Mouse (Mus musculus) liver, embryonic 13.5 days (tissue): Measurements from ENCODE around the gene 1700012B07Rik. TPM values are rescaled to one million over a fixed set of nuclear protein-coding genes. Genes with fewer than 3 reads are reported as not detected.

Experiments used
- ATAC-seq: fragments of 200-750 bp; cut with Nextera tagmentation; 2 replicates; pipeline ENCODE4 v1.8.0; 2017; ENCODE audit warnings: low read depth, mild to moderate bottlenecking, moderate number of reproducible peaks, moderate library complexity
- DNase-seq: peaks from one replicate; pipeline ENCODE4 v3.0.0; 2022
- H3K27ac ChIP-seq: fragments of 300-500 bp; sonication (generic); 2 replicates; pipeline ENCODE4 v1.5.1; 2015; ENCODE audit warnings: moderate library complexity, mild to moderate bottlenecking, inconsistent platforms
- H3K27me3 ChIP-seq: fragments of 300-500 bp; sonication (generic); 2 replicates; pipeline ENCODE4 v1.6.1; 2015; ENCODE audit warnings: mild to moderate bottlenecking, inconsistent platforms
- H3K36me3 ChIP-seq: fragments of 300-500 bp; sonication (generic); 2 replicates; pipeline ENCODE4 v1.6.1; 2015; ENCODE audit warnings: mild to moderate bottlenecking, inconsistent platforms
- H3K4me1 ChIP-seq: fragments of 300-500 bp; sonication (generic); replicated peaks from 2 replicates; pipeline ENCODE4 v1.6.1; 2015; ENCODE audit warnings: inconsistent platforms
- H3K4me2 ChIP-seq: fragments of 300-500 bp; sonication (generic); 2 replicates; pipeline ENCODE4 v1.6.1; 2015; ENCODE audit warnings: inconsistent platforms, mild to moderate bottlenecking, moderate library complexity
- H3K4me3 ChIP-seq: fragments of 300-500 bp; sonication (generic); replicated peaks from 2 replicates; pipeline ENCODE4 v1.5.1; 2015; ENCODE audit warnings: mild to moderate bottlenecking, inconsistent platforms
- H3K9ac ChIP-seq: fragments of 300-500 bp; sonication (generic); 2 replicates; pipeline ENCODE4 v1.6.1; 2015; ENCODE audit warnings: mild to moderate bottlenecking, inconsistent platforms
- H3K9me3 ChIP-seq: fragments of 300-500 bp; sonication (generic); replicated peaks from 2 replicates; pipeline ENCODE4 v1.6.1; 2016; ENCODE audit warnings: inconsistent platforms
- WGBS: fragments of 180-500 bp; shearing (Covaris S2); methylation state at CpG from one replicate; pipeline ENCODE4 v1.1.7; 2015; ENCODE audit not compliant: insufficient replicate concordance; 5-methylcytosine and 5-hydroxymethylcytosine counted together
- polyA plus RNA-seq: library from polyadenylated mRNA; unstranded; fragments of >200 nt; fragmentation: Nextera tagmentation; extraction: Ambion mirVana; gene quantifications from 2 replicates; pipeline ENCODE4 v1.2.1, GENCODE M21; 2015

Gene 1700012B07Rik
- polyA plus RNA-seq, 1 experiment from 2014 or later = not detected

DNA sequence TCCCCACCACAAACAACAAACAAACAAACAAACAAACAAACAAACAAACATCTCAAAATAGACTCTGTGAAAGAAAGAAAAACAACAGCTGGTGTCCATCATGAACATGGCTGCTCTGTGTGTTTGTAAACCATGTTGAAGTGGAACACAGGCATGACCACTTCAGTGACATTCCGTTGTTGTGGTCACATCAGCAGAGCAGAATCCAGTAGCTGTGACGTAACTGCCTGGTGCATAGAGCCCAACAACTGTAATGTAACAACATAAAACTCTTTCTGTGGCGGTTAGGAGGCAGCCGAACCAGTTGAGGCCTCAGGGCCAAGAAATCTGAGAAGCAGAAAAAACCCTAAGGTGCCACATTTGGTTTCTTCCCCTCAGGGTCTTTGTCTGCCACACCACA lies 17.8 kb upstream of the 1700012B07Rik start:
- ATAC-seq = no peak
- WGBS = 49% methylated on average over 4 of the region's 4 CpGs
- no peak overlapping the region for H3K27ac ChIP-seq
- H3K4me2 ChIP-seq = no peak overlapping the region
- H3K4me3 ChIP-seq = no peak overlapping the region
- no peaks in the 10 kb centered on the region for H3K4me1 ChIP-seq
- H3K36me3 ChIP-seq = no peaks in the 10 kb centered on the region
- H3K27me3 ChIP-seq = no peaks in the 10 kb centered on the region
- H3K9ac ChIP-seq = no peak overlapping the region
- H3K9me3 ChIP-seq = no peaks in the 10 kb centered on the region
- DNase-seq = no peak

DNA sequence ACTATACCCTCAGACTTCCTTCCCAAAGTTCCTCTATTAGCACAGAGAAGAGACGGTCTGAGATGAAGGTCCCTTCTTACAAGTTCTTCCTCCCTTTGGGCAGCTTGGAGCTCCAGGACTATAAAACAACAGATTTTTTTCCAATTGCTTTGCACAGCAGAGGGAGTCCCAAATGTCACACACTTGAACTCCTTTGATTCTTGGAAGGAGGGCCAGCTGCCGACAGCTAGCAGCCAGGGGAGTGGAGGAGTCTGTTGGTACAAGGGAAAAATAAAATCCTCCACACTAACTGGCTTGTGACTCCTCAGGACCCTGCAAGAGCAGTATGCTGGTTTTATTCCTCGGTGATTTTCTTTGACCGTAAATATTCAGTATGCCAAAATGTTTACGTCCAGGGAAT lies 16.6 kb upstream of the 1700012B07Rik start:
- no peak overlapping the region for H3K27ac ChIP-seq
- no peak overlapping the region for H3K4me3 ChIP-seq
- WGBS = 56% methylated on average over 5 of the region's 5 CpGs
- DNase-seq (no peak), ATAC-seq (no peak)
- H3K9ac ChIP-seq = no peak overlapping the region
- H3K27me3 ChIP-seq = no peaks in the 10 kb centered on the region
- no peak overlapping the region for H3K4me2 ChIP-seq
- H3K36me3 ChIP-seq = no peaks in the 10 kb centered on the region
- H3K4me1 ChIP-seq = no peaks in the 10 kb centered on the region
- no peaks in the 10 kb centered on the region for H3K9me3 ChIP-seq

- no peaks in the 10 kb centered on the region for H3K4me1 ChIP-seq
- ATAC-seq = no peak
- 69% methylated on average over 5 of the region's 5 CpGs for WGBS
Observed at GRCm38 (mm10) chr11:109830368-109830767, 2.5 kb upstream of the 1700012B07Rik start.

DNA sequence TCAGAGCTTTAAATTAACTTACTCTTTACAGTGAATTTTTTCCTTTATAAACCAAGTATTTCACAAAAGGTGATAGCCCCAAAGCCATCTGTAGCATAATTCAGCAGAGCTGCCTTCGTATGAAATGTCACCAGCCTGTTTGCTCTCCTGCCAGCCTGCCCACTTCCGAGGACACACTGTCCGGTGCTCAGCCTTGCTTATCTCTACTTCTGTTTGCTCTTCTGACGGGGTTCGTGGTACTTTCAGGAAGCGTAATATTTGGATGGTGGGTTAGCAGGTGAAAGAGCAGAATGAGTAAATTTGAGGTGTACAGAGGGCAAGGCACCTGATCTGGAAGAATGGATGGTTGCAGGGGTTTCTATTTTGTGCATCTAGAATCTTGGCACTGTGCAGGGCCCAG lies 5.6 kb downstream of the 1700012B07Rik start:
- ATAC-seq (peak; percentile 65), DNase-seq (no peak)
- Histone ChIP-seq H3K4me1 (peaks cover 3% of the 10 kb centered on the region; the same call in 1 of the 2 replicates), H3K4me3 (no peak overlapping the region), H3K27me3 (no peaks in the 10 kb centered on the region), H3K27ac (0 out of 2 replicates have a peak overlapping the region, but pooled peaks have one; percentile 23), H3K9ac (no peak overlapping the region), H3K4me2 (no peak overlapping the region), H3K36me3 (no peaks in the 10 kb centered on the region), H3K9me3 (no peaks in the 10 kb centered on the region)
- 22% methylated on average over 6 of the region's 6 CpGs for WGBS

More at GRCm38 (mm10) chr11:109830368-109830767, 2.5 kb upstream of the 1700012B07Rik start:
- H3K4me3 ChIP-seq = no peak overlapping the region
- no peak for DNase-seq
- no peaks in the 10 kb centered on the region for H3K27me3 ChIP-seq
- no peak overlapping the region for H3K9ac ChIP-seq
- H3K27ac ChIP-seq = no peak overlapping the region
- no peaks in the 10 kb centered on the region for H3K9me3 ChIP-seq
- H3K36me3 ChIP-seq = no peaks in the 10 kb centered on the region
- no peak overlapping the region for H3K4me2 ChIP-seq

DNA sequence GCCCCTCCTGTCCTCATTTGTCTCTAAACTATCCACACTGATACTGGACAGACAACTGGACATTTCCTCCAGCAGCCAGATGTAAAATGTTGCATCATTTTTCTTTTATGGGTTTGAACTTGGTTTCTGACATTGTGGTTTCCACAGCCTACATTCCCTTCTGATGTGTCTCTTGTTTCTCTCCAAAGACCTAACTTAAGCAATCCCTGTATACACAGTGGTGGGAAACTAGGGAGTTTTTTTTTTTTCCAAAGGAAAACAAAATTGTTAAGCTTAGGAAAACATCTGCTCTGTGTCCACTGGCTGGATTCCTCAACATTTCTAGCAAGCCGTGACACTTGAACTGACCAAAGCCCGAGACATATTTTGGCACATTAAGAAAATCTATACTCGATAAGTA lies 10.4 kb downstream of the 1700012B07Rik start:
- Histone ChIP-seq H3K36me3 (no peaks in the 10 kb centered on the region), H3K9me3 (no peaks in the 10 kb centered on the region), H3K4me2 (no peak overlapping the region), H3K27me3 (no peaks in the 10 kb centered on the region), H3K27ac (no peak overlapping the region), H3K9ac (no peak overlapping the region), H3K4me3 (no peak overlapping the region), H3K4me1 (peaks cover 3% of the 10 kb centered on the region; the same call in 1 of the 2 replicates)
- ATAC-seq (no peak), DNase-seq (no peak)
- 61% methylated on average over 3 of the region's 3 CpGs for WGBS

GRCm38 (mm10) chr11:109816911-109817310 lies 10.9 kb downstream of the 1700012B07Rik start:
- Histone ChIP-seq H3K36me3 (no peaks in the 10 kb centered on the region), H3K9me3 (no peaks in the 10 kb centered on the region), H3K9ac (no peak overlapping the region), H3K4me2 (no peak overlapping the region), H3K4me1 (peaks cover 3% of the 10 kb centered on the region; the same call in 1 of the 2 replicates), H3K4me3 (no peak overlapping the region), H3K27ac (no peak overlapping the region), H3K27me3 (no peaks in the 10 kb centered on the region)
- no peak for ATAC-seq
- 36% methylated on average over 1 of the region's 1 CpGs for WGBS
- no peak for DNase-seq

GRCm38 (mm10) chr11:109811721-109812120 lies 16.1 kb downstream of the 1700012B07Rik start:
- H3K27ac ChIP-seq = no peak overlapping the region
- H3K9me3 ChIP-seq = no peaks in the 10 kb centered on the region
- H3K4me1 ChIP-seq = no peaks in the 10 kb centered on the region
- H3K9ac ChIP-seq = no peak overlapping the region
- H3K36me3 ChIP-seq = no peaks in the 10 kb centered on the region
- ATAC-seq = no peak
- H3K4me3 ChIP-seq = no peak overlapping the region
- H3K4me2 ChIP-seq = no peak overlapping the region
- H3K27me3 ChIP-seq = no peaks in the 10 kb centered on the region
- WGBS = 58% methylated on average over 2 of the region's 2 CpGs
- DNase-seq = no peak

GRCm38 (mm10) chr11:109809175-109809855 lies 18.5 kb downstream of the 1700012B07Rik start:
- Histone ChIP-seq H3K4me1 (no peaks in the 10 kb centered on the region), H3K36me3 (no peaks in the 10 kb centered on the region), H3K27me3 (no peaks in the 10 kb centered on the region), H3K4me3 (no peak overlapping the region), H3K9me3 (no peaks in the 10 kb centered on the region), H3K27ac (no peak overlapping the region), H3K4me2 (no peak overlapping the region), H3K9ac (no peak overlapping the region)
- DNase-seq (no peak), ATAC-seq (no peak)
- 65% methylated on average over 4 of the region's 4 CpGs for WGBS

- DNase-seq (no peak), ATAC-seq (no peak)
- Histone ChIP-seq H3K27me3 (no peaks in the 10 kb centered on the region), H3K36me3 (no peaks in the 10 kb centered on the region), H3K9ac (no peak overlapping the region), H3K4me2 (no peak overlapping the region), H3K27ac (no peak overlapping the region), H3K4me1 (no peaks in the 10 kb centered on the region), H3K9me3 (no peaks in the 10 kb centered on the region), H3K4me3 (no peak overlapping the region)
- 44% methylated on average over 1 of the region's 1 CpGs for WGBS
Observed at GRCm38 (mm10) chr11:109801515-109801914, 26.3 kb downstream of the 1700012B07Rik start.

- Histone ChIP-seq H3K4me2 (no peak overlapping the region), H3K9me3 (no peaks in the 10 kb centered on the region; the same call in 1 of the 2 replicates), H3K4me3 (no peak overlapping the region), H3K27me3 (no peaks in the 10 kb centered on the region), H3K27ac (no peak overlapping the region), H3K4me1 (no peaks in the 10 kb centered on the region), H3K36me3 (no peaks in the 10 kb centered on the region), H3K9ac (no peak overlapping the region)
- ATAC-seq = no peak
- WGBS = 66% methylated on average over 6 of the region's 6 CpGs
- DNase-seq = no peak
Observed at GRCm38 (mm10) chr11:109797531-109797930, 30.3 kb downstream of the 1700012B07Rik start.

GRCm38 (mm10) chr11:109795536-109795935 lies 32.3 kb downstream of the 1700012B07Rik start:
- 30% methylated on average over 2 of the region's 2 CpGs for WGBS
- H3K4me3 ChIP-seq = no peak overlapping the region
- DNase-seq = no peak
- H3K27ac ChIP-seq = no peak overlapping the region
- no peaks in the 10 kb centered on the region for H3K27me3 ChIP-seq
- no peak overlapping the region for H3K9ac ChIP-seq
- H3K4me2 ChIP-seq = no peak overlapping the region
- no peaks in the 10 kb centered on the region; the same call in 1 of the 2 replicates for H3K9me3 ChIP-seq
- no peaks in the 10 kb centered on the region for H3K36me3 ChIP-seq
- no peaks in the 10 kb centered on the region for H3K4me1 ChIP-seq
- ATAC-seq = no peak

- Histone ChIP-seq H3K4me3 (no peak overlapping the region), H3K9ac (no peak overlapping the region), H3K36me3 (no peaks in the 10 kb centered on the region), H3K27ac (no peak overlapping the region), H3K27me3 (no peaks in the 10 kb centered on the region), H3K4me2 (no peak overlapping the region), H3K4me1 (no peaks in the 10 kb centered on the region), H3K9me3 (no peaks in the 10 kb centered on the region; the same call in 1 of the 2 replicates)
- WGBS = 65% methylated on average over 4 of the region's 4 CpGs
- ATAC-seq = no peak
- no peak for DNase-seq
Observed at GRCm38 (mm10) chr11:109793578-109793977, 34.3 kb downstream of the 1700012B07Rik start.
